Mouse (Mus musculus) frontal cortex, postnatal 36 days (tissue): ENCODE measurements around the gene Rtkn2.

Experiments used
- DNase-seq, 2 experiments: peaks; one replicate each; pipeline ENCODE4 v3.0.0; 2022; ENCODE audit warnings: low spot score in 2 of 2

The Rtkn2 gene

DNA sequence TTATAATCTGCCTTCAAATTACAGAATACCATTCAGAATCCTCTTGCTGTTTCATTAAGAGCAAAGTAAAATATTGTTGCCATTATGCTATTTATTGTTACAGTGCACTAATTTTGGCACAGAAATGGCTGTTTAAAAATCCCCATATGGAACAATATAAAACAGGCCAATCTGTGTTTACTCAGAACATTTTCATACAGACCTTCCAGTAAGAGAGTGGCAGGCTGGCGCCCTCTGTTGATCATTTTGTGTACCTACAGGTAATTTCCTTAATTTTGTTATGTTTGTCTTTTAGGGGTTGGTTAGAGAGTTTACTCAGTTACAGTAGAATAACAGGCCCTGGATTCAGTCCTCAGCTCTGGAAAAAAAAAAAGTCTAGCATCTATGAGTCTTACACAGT lies 16.8 kb downstream of the Rtkn2 start:
- DNase-seq = no peak

DNA sequence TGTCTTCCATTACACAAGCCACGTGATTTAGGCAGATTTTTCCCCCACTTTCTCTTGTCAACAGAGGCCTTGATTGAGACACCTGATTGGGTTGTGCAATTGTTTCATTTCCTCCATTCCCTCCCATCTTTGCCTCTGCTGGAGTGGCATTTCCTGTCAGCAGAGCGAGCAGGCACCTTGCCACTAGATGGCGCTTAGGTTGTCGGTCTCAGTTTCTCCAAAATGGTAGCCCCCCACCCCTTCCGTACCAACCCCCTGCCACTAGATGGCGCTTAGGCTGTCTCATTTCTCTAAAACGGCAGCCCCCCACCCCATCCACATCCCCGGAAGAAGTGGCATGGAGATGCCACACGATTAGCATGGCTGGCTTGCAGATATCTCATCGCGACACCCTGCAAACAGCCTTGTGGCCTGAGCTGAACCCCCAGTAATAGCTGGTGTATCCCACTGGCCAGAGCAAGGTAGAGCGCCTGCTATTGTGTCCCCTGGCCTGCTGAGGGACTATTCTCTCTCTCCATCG lies 18.8 kb downstream of the Rtkn2 start:
- peak; percentile 40 to 59 for DNase-seq

DNA sequence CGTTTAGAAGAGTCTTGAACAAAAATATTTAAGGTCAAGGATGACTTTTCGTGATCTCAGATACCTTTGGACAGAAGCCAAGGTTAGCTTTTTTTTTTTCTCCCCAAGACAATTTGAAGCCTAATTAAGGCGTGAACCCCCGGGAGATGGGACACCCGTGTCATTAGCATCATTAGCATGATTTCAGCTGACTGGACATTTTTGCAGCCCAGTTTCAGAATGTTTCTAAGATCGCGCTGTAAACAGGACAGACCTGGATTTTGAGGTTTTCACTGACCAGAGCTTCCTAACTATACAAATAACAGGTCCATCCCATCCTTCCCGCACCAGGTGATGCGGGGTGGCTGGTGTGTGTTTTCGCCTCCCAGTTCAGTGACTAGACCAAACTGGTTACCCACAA lies 19.8 kb downstream of the Rtkn2 start:
- no peak for DNase-seq

DNA sequence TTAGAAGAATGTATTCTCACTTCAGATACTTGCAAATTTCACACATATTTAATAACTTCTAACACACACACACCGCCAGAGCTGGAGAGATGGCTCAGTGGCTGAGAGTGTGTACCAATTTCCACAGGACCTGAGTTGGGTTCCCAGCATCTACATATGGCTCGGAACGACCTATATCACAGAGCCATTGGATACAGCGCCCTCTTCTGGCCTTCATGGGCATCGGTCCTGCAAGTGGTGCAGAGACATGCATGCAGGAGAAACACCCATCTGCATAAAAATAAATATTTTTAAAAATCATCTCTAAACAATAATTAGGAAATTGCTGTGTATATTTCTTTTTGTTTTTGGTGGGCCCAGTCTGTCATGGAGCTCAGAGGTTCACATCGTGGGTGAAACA lies 22.1 kb downstream of the Rtkn2 start:
- no peak for DNase-seq

DNA sequence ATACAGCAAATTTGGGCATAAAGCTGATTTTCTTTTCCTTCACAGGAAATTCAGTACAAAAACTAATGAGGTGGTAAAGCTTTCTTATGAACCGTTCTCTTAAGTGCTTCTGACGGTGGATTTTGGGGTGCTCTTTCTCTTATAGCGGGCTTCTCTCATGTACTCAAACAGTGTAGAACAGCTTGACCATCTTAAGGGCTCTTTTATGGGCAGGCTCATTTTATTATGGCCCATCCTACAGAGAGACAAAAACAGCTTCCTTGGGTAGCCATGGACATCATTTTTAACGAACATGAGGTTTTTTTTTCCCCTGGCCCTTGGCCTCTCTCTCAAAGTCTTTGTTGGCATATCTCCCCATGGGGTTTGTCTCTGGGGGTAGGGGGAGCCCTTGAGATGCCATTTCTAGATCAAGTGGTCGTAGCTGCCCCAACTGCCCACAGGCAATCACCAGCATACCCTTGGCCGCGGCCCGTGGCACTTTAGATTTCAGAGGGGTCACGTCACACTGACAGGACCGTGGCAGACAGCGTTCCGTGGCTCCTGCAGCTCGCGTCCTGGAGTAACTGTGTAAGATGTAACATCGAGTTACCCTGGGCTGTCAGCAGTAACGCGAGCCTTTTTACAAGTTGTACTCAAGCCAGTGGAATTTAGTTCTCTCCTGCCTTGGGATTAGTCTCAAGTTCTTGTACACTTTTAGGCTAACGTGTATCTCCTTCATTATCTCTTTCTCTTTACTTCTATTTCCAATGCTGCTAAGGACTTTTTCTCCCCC lies 24.5 kb downstream of the Rtkn2 start:
- no peak for DNase-seq

DNA sequence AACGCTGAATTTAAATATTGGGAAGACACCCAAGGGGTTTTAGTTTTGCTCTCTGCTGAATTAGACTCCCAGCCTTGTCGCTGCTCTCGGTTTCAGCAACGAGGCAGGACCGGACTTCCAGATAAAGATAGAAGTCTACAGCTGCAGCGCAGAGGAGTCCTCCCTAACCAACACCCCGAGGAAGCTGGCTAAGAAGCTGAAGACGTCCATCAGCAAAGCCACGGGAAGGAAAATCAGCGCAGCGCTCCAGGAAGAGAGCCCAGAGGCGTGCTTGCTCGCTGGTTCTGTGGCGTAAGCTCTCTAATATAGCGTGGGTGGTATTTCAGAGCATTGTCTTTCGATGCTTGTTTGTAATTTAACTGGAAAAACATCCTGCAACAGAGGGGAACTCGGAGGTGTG lies 26.0 kb downstream of the Rtkn2 start:
- DNase-seq = no peak

DNA sequence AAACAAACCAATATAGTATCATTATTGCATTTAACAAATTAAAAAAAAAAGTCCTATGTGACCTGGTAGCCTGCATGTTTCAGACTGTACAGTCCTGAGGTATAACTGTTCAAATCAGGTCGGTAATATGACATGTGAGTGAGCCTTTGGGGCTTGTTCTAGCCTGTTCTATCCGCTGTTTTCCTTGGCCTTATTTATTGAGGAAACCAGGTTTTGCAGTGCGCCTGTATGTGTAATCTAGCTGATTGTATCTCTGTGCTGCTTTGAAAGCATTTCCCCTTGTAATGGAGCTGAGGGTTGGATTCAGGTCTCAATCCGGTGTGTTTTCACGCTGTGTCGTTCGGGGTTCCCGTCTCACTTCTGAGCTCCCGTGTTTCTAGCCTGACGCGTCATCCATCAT lies 27.1 kb downstream of the Rtkn2 start:
- no peak for DNase-seq

DNA sequence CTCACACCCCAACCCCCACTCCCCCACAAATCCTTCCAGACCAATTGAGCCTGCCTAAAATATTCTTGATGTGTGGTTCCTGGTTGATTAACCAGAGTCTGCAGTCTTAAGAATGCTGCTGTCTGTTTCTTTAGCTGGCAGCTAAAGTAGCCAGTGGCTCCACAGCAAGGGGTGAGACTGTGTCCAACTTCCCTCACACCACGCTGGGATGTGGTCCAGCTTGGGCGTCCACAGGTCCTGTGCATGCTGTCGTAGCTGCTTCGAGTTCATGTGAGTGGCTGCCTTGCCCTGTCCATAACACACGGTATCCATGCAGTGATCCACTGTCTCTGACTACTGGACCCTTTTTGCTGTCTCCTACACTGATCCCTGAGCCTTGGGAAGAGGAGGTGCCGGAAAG lies 27.7 kb downstream of the Rtkn2 start:
- DNase-seq = no peak

DNA sequence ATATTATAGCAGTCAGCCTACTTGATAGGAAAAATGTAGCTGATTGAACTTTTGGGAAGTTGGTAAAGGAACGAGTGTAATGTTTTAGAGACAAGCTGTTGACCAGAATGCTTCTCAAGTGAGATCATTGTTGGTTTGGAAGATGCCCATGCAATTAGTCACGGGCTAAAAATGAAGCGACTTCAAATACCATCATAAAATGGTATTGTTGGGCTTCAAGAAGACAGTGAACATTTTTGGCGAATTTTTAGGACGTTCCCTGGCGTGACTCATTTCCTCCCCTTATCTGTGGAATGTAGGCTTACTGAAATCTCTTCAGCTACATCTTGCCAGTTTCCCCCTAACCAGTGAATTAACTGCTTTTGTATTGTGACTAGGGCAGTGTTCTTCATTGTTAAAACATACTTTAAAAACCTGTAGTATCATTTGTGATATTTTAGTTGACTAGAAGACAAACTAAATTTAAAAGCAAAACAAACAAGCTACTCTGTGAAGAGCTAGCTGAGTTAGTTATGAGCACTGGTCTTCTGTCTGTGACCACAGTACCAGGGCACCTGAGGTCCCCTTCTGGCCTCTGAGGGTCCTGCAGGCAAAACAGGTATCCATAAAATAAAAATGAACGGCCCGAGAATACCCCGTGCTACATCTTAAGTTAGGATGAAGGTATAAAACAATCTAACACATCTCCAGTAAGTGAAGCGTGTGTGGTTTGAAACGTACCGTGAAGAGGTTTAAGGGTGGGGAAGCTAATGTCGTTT lies 29.0 kb downstream of the Rtkn2 start:
- DNase-seq = no peak

DNA sequence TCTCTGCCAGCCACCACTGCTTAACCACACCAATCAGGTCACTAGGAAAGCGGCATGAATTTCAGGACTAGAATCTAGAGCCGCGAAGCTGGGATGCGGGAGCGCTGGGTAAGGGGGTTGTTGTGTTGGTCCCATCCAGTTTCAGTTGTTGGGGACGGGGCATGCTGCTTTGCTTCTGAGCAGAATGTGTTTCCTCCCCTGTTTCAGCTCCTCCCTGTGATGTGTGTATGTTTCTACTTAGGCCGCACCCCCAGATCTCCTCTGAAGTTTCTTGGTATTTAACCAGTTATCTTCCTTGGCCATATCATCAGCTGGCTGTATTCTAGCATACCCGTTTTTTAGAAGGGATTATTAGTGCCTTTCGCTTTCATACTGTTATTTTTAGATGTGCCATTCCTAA lies 29.9 kb downstream of the Rtkn2 start:
- no peak for DNase-seq

DNA sequence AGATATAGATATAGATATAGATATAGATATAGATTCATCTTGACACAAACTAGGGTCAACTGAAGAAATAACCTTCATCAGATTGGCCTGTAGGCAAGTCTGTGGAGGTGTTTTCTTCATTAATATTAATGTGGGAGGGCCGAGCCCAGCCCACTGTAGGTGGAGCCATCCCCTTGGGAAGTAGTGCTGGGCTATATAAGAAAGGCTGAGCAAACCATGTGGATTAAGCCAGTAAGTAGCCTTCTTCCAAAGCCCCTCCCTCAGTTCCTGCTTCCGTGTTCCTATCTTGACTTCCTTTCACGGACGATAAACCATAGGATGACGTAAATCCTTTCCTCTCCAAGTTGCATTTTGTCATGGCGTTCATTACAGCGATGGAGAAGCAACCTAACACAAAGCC lies 30.5 kb downstream of the Rtkn2 start:
- no peak for DNase-seq

DNA sequence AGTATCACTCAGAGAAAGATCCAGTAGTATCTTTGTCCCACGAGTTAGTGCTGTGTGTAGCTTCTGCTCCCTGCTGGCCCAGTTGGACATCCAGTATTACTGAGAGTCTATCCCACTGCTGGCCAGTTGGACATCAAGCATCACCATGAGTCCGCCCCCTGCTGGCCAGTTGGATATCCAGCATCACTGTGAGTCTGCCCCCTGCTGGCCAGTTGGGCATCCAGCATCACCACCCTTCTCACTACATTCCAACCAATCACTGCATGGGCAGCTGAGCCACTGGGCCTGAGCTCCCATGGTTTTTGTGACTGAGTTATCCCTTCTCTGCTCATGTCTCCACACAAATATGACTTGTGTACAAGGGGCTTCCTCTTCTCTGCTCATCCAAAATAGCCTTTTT lies 33.8 kb downstream of the Rtkn2 start:
- no peak for DNase-seq

DNA sequence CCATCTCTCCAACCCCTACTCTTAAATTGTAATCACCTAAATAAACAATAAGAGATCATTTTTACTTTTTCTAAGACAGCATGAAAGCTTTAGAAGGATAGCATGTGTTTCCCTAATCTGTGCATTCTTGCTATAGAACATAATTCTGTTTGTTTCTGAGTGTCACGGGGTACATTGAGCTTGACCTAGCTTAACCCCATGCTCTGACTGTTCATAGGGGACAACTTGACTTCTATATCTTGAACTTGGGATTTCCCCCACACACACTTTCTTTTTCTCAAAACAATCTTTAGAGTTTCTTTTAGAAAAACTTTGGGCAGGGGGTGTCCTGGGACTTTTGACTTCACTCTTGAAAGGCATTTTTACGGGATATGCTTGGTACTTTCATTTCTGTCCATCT lies 41.4 kb downstream of the Rtkn2 start:
- DNase-seq = no peak

DNA sequence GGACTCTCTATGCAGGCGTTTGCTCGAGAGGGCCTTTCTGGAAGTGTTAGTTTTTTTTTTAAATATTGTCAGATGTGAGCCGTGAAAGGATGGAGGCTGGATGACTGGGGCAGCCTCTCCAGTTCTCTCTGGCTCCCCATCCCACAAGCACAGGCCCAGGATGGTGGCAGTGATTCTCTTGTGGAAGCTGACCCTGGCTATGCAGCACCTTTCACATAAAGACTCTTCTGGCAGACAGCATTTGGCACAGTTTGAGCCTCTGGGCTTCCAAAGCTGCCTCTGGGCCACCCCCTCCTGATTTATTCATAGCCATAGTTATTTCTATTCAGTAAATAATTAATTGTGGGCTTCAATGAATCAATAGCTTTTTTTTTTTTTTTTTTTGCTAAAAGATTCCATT lies 46.3 kb downstream of the Rtkn2 start:
- no peak for DNase-seq

DNA sequence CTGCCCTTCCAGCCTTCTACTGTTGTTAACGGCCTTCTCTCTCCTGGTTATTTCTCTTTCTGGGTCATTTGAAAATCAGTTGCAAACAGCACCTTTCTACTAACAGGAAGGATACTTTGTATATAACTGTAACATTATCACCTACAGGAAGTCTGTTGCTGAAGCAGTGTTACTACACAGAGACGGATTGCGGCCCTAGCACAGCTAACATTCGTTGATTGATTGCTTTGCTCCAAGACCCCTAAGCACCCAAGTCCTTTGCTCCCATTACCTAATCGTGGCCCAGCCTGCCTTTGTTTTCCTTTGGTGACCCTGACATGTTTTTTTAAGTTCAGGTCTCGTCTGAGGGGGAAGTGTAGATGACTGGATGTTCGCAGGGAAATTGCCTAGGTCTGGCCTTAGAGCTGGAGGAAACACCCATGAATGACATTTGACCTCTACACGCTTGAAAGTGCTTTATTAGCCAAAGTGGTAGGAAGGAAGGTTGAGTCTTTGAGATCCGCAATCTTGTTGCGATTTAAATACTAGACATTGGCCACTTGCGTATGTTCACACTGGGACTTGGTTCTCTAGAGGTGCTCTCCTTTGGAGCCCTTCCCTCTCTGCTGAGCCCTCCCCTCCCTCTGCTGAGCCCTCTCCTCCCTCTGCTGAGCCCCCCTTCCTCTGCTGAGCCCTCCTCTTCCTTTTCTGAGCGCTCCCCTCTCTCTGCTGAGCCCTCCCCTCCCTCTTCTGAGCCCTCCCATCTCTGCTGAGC lies 49.1 kb downstream of the Rtkn2 start:
- no peak for DNase-seq

DNA sequence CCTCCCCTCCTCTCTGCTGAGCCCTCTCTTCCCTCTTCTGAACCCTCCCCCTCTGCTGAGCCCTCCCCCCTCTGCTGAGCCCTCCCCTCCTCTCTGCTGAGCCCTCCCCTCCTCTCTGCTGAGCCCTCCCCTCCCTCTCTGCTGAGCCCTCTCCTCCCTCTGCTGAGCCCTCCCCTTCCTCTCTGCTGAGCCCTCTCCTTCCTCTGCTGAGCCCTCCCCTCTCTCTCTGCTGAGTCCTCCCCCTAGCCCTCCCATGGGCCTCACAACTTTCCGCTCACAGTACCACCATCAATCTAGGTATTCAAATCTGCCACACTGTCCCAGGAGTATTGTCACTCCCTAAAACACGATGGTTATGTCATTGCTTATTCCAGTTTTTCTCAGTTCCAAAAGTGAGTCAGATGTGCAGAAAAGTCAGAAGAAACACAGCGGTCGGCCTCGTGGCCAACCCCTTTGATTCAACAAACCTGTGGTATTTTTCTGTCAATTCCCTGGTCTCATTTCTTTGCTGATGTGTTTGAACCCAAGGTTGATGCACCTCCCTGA lies 49.8 kb downstream of the Rtkn2 start:
- no peak for DNase-seq

DNA sequence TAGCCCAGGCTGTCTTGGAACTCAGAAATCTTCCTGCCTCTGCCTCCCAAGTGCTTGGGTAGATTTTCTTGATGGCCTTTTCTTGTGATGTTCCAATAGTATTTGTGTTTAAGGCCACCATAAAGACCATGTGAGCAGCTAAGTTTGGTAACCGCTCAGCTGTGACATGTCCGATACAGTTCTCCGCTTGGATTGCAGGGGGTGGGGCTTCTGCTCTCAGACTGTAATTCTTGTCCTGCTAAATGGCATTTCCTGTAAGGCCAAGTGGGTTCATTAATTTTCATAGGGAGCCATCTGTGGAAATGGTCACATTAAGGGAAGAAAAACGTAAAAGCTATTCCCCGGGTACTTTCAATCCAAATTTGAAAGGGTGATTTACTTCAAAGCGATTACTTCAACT lies 50.7 kb downstream of the Rtkn2 start:
- DNase-seq = no peak

DNA sequence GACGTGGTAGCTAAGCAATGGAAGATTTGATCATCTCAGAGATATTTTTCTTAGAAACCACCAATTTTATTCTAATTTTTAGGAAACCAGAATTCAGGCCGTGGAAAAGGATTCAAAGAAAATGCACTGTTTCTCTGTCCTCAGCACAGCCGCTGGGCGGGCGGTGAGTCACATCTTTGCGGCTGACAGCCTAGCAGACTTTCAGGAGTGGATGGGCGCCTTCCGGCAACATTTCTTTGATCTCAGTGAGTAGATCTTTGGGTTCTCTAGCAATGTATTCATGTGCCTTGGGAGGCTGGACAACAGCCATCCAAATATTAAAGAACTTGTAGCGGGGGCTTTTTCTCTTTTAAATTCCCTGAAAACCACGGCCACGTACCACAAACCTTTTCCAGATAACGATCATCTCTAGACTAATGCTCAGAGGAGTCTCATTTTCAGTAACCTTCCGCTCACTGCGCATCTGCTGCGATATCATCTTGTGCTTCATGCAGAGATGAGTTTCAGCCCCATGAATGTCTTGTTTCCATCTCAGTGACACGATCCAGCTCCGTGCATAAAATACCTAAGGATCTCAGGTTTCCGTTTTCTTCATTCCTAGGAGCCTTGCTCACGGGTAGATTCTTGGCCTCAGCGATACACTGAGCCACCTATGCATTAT lies 56.5 kb downstream of the Rtkn2 start:
- DNase-seq = peak; percentile 18 to 20

DNA sequence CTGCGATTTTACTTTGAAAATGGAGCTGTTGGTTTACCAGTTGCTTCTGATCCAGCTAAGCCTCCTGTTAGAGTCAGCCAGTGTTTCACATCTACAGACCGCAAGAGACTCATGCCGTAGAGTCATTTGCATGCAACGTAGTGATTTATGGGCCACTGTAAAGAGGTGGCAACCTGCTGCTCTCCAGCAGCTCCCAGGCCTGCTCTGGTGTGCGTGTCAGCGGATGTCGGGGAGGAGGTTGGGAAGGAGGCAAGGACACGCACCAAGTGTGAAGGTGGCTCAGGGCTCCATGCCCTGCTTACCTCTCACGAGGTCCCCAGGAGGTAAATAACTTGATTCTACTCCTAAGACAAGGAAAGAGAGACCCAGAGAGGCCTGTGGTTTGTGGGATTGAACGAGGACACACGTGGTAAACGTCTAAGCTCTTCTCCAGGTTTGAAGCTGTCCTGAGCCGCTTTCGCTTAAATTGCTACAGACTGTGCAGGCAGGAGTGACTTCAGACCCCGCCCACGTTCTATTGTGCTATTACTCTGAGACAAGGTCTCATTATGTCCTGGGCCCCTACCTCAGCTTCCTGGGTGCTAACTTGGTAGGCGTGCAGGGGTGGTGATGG lies 57.1 kb downstream of the Rtkn2 start:
- DNase-seq = no peak

DNA sequence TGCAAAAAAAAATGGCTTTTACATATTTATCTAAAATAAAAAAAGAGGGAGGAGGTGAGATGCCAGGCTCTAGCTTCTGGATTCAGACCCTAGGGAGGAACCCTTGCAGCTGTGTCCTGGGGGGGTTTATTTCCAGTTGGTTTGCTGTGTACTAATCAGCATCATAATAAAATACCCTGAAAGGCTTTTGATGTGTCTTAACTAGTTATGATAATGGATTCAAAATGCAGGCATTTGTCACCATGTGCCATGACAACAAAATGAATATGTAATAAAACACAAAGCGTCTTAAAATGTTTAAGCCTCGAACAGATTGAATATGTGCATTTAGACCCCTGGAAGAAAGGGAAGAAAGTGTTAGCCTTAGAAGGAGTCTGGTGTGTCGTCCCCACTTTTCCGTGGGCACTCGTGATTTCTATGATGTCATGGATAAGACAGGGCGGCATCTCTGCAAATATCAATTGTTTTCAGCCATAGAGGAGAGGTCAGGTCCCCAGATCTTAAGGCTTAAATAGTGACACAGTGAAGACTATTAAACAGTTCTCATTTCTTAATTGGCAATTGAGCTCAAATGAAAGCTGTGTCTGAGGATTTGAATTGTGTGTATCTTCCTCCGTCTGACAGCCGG lies 59.7 kb downstream of the Rtkn2 start:
- peak in 1 of 2 experiments; percentile 10 for DNase-seq
